Mouse (Mus musculus): ENCODE data around the gene 0610009B22Rik.

0610009B22Rik gene

DNA sequence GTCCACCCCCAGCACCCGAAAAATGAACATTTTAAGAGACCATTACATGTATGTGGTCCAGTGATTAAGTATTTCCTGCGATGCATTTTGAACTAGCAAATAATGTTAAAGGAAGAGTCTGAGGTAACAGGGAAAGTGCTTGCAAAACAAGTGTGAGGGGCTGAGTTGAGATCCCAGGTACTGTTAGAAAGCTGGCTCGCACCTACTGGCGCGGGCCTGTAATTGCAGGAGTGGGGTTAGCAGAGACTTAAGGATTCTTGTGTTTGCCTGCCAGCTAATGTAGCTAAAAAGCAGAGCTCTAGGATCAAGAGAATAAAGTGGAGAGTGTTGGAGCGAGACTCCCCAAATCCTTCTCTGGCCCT is 52.4 kb downstream of the 0610009B22Rik start:
- DNase-seq (ENCODE audit: low spot score in 2 of 2): peak; percentile 47 to 71

DNA sequence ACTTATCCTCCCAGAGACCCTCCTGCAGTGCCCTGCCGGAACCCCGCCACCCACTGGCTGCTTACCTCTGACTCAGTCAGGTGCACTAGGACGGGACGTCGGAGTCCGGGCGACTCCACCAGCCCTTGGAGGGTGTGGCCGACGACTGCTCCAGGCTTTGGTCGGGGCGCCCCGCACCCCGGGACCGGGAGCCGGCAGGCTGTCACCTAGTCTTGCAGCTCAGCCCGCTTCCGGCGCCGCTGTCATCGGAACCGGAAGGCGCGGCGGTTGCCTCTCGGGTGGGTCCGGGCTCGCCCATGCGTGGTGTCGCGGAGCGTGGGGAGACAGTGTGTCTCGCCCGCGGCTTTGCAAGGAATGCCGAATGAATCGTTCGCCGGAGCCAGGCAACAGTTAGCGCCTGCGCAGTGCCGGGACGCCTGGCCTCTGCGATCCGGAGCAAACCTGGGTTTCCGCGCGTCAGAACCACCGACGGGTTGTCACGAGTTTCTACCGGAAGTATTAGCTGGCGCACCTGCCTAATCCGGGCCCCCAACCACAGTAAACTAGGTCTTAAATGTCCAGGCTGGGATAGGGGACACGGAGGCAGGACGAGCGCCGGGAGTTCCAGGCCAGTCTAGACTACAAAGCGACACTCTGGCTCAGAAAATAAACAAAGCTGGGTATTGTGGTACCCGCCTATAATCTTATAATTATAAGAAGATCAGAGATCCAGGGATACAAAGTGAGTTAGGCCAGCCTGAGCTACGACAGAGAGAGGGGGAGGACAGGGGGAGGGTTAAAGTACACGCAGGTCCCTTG is 53.0 kb downstream of the 0610009B22Rik start, which contains the start of gene Rmnd5b:
Gene Rmnd5b (minus strand): TSS at position 372 of the 798 bp plus-strand sequence.
- peak; percentile 71 to 74 for DNase-seq (ENCODE audit: low spot score in 2 of 2)
